Mouse (Mus musculus): ENCODE measurements around the gene Ooep.
"Not testable (repeated sequence)": the region's sequence is repeated elsewhere in the genome, so short reads cannot be mapped to it uniquely, and the experiment has no call there.

- not testable (repeated sequence) for TF ChIP-seq CHD2 (IDR thresholded peaks at IDR 0.05; ENCODE audit: low read depth, low read length); ZC3H11A (IDR thresholded peaks at IDR 0.05; ENCODE audit: borderline replicate concordance, low read depth, low read length)
Observed at GRCm38 (mm10) chr9:78342494-78342893, 36.0 kb downstream of the Ooep start.
